Mouse (Mus musculus) heart, postnatal 0 days (tissue): ENCODE data around the gene Bcas3.

Source experiments
- CTCF ChIP-seq: IDR thresholded peaks from 2 replicates; pipeline ENCODE4 v1.5.1; 2016; ENCODE audit warnings: antibody characterized with exemption, control low read depth, low read depth
- EP300 ChIP-seq: IDR thresholded peaks from 2 replicates; pipeline ENCODE4 v1.6.1; 2016; ENCODE audit warnings: antibody characterized with exemption, low read depth

DNA sequence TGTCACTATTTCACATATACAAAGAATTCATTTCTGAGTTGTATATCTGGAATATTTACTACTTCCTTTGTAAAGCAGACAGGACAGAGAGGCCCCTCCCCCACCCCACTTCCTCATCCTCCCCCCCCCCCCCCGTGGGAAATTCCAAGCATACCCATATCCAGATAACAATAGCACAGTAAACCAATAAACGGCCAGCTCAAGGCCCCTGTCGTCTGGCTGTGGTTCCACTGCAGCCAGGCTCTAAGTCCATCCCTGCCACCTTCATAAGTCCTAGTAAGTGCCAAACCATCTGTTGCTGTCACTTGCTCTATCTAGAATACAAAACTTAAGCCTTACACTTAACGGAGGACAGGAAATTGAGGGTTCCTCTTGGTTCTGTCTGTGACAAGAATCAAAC lies 221.5 kb downstream of the Bcas3 start:
- TF ChIP-seq CTCF (no peak), EP300 (no peak)
